Mouse (Mus musculus) MEL (cell line): ENCODE measurements around the gene Mesd. TPM values are rescaled to one million over a fixed set of nuclear protein-coding genes. Genes with fewer than 3 reads are reported as not detected.

Source experiments
- DNase-seq: peaks from one replicate; pipeline ENCODE4 v3.0.0; 2011; ENCODE audit warnings: low read depth, low spot score
- H3K27ac ChIP-seq: 2 replicates; pipeline ENCODE4 v1.5.1; 2012; ENCODE audit warnings: low read depth, mild to moderate bottlenecking, control low read depth, low read length, moderate library complexity; ENCODE audit not compliant: control insufficient read depth
- H3K27me3 ChIP-seq, 2 experiments: fragments of 150-350 bp in 1 of 2; sonication (generic) in 1 of 2; 2 replicates each; pipeline ENCODE4 v1.6.1; 2012; ENCODE audit warnings: low read length in 2 of 2, mild to moderate bottlenecking in 2 of 2, improper control_type of control experiment in 1 of 2, moderate library complexity in 1 of 2; ENCODE audit not compliant: insufficient read depth in 2 of 2, control insufficient read depth in 1 of 2
- H3K36me3 ChIP-seq, 2 experiments: 2 replicates each; pipeline ENCODE4 v1.6.1; 2012 to 2014; ENCODE audit warnings: low read length in 2 of 2, improper control_type of control experiment in 1 of 2, inconsistent platforms in 1 of 2, mild to moderate bottlenecking in 1 of 2; ENCODE audit not compliant: insufficient read depth in 2 of 2, control insufficient read depth in 1 of 2
- H3K4me1 ChIP-seq, 2 experiments: fragments of 150-350 bp in 1 of 2; sonication (generic) in 1 of 2; 2 replicates each; pipeline ENCODE4 v1.6.1; 2012; ENCODE audit warnings: low read length in 2 of 2, improper control_type of control experiment in 1 of 2, mild to moderate bottlenecking in 1 of 2; ENCODE audit not compliant: insufficient read depth in 2 of 2, control insufficient read depth in 1 of 2
- H3K4me3 ChIP-seq, 2 experiments: fragments of 150-350 bp in 1 of 2; sonication (generic) in 1 of 2; 2 replicates each; pipeline ENCODE4 v1.5.1; 2012; ENCODE audit warnings: low read depth in 2 of 2, low read length in 2 of 2, mild to moderate bottlenecking in 2 of 2, moderate library complexity in 2 of 2, control low read depth in 1 of 2, improper control_type of control experiment in 1 of 2; ENCODE audit not compliant: control insufficient read depth in 1 of 2, insufficient read depth in 1 of 2
- H3K79me2 ChIP-seq: 2 replicates; pipeline ENCODE4 v1.6.1; 2012; ENCODE audit warnings: mild to moderate bottlenecking, low read length, moderate library complexity; ENCODE audit not compliant: control insufficient read depth, poor library complexity, insufficient read depth
- H3K9ac ChIP-seq: 2 replicates; pipeline ENCODE4 v1.6.1; 2012; ENCODE audit warnings: low read depth, mild to moderate bottlenecking, control low read depth, low read length, moderate library complexity; ENCODE audit not compliant: control insufficient read depth, poor library complexity, severe bottlenecking
- H3K9me3 ChIP-seq: fragments of 150-350 bp; sonication (generic); replicated peaks from 2 replicates; pipeline ENCODE4 v1.6.1; 2012; ENCODE audit warnings: mild to moderate bottlenecking, low read length, improper control_type of control experiment, moderate library complexity; ENCODE audit not compliant: insufficient read depth
- ELF1 ChIP-seq: IDR thresholded peaks from 2 replicates; pipeline ENCODE4 v1.6.1; 2014; ENCODE audit warnings: low read depth, mild to moderate bottlenecking, inconsistent platforms, low read length, improper control_type of control experiment, moderate library complexity
- GATA1 ChIP-seq: IDR thresholded peaks from 2 replicates; pipeline ENCODE4 v1.6.1; 2011; ENCODE audit warnings: low read depth, low read length, improper control_type of control experiment
- MAFK ChIP-seq: IDR thresholded peaks from 2 replicates; pipeline ENCODE4 v1.6.1; 2011; ENCODE audit warnings: low read depth, mild to moderate bottlenecking, low read length, improper control_type of control experiment, borderline replicate concordance
- NRF1 ChIP-seq: IDR thresholded peaks from 2 replicates; pipeline ENCODE4 v1.6.1; 2014; ENCODE audit warnings: low read depth, mild to moderate bottlenecking, inconsistent platforms, low read length, improper control_type of control experiment, moderate library complexity; ENCODE audit not compliant: poor library complexity, insufficient read depth, severe bottlenecking
- SIN3A ChIP-seq: IDR thresholded peaks from 2 replicates; pipeline ENCODE4 v1.6.1; 2012; ENCODE audit warnings: low read length, improper control_type of control experiment, inconsistent platforms
- TAL1 ChIP-seq: IDR thresholded peaks from 2 replicates; pipeline ENCODE4 v1.6.1; 2012; ENCODE audit warnings: mild to moderate bottlenecking, inconsistent platforms, low read length, moderate library complexity, mixed read lengths
- USF1 ChIP-seq: IDR thresholded peaks from 2 replicates; pipeline ENCODE4 v1.6.1; 2014; ENCODE audit warnings: low read depth, mild to moderate bottlenecking, inconsistent platforms, low read length, improper control_type of control experiment, moderate library complexity
- USF2 ChIP-seq, 2 experiments: IDR thresholded peaks; 2 replicates each; pipeline ENCODE4 v1.6.1; 2011 to 2012; ENCODE audit warnings: improper control_type of control experiment in 2 of 2, low read length in 2 of 2, borderline replicate concordance in 1 of 2, inconsistent platforms in 1 of 2, low read depth in 1 of 2, mild to moderate bottlenecking in 1 of 2; ENCODE audit not compliant: insufficient read depth in 1 of 2
- polyA plus RNA-seq, 2 experiments: library from polyadenylated mRNA; stranded (reverse) in 1 of 2; unstranded in 1 of 2; fragments of >175 nt in 1 of 2; fragments of >200 nt in 1 of 2; gene quantifications; 2 replicates each; pipeline versions ENCODE4 v1.2.1 to v1.2.4; 2012; ENCODE audit warnings: low replicate concordance in 2 of 2, low read depth in 1 of 2; ENCODE audit not compliant: insufficient read length in 2 of 2, insufficient read depth in 1 of 2, missing spikeins in 1 of 2
- total RNA-seq: library from RNA; depleted of rRNA; stranded (reverse); fragments of 300-350 nt; gene quantifications from 2 replicates; pipeline ENCODE4 v1.2.3, GENCODE M21; 2012

Mesd gene
- total and polyA plus RNA-seq, 3 experiments: 64.5 to 135 (median 83.3) TPM

DNA sequence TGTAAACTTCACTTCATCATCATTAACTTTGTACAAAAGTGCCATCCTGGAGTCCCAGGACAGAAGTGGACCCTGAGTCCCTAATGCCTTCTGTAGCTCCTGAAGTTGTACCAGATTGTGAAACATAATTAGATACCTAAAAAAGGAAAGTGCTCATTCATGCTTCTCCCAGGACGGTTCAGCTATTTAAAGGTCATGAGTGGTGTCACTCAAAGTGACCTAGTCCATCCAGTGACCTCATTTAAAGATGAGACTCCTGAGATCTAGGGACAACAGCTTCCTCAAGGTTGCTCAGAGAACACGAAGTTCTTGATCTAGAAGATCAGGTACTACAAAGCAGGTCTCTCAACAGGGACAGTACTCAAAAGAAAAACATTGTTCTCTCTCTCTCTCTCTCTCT, 20.7 kb upstream of the Mesd start:
- Histone ChIP-seq H3K9me3 (no peaks in the 10 kb centered on the region), H3K27me3 (peaks cover 3 to 8% of the 10 kb centered on the region in 2 experiments; a peak in 3 of 4 replicates), H3K27ac (no peak overlapping the region), H3K4me1 (no peaks in the 10 kb centered on the region), H3K9ac (no peak overlapping the region), H3K36me3 (no peaks in the 10 kb centered on the region), H3K4me3 (no peak overlapping the region), H3K79me2 (no peaks in the 10 kb centered on the region)
- TF ChIP-seq NRF1: no peak
- no peak for DNase-seq

GRCm38 (mm10) chr7:83868200-83868599, 16.1 kb upstream of the Mesd start:
- Histone ChIP-seq H3K4me1 (no peaks in the 10 kb centered on the region), H3K9me3 (no peaks in the 10 kb centered on the region), H3K27ac (no peak overlapping the region), H3K9ac (no peak overlapping the region), H3K36me3 (no peaks in the 10 kb centered on the region), H3K27me3 (peaks cover 3 to 8% of the 10 kb centered on the region in 2 experiments; a peak in 3 of 4 replicates), H3K4me3 (no peak overlapping the region), H3K79me2 (no peaks in the 10 kb centered on the region)
- DNase-seq: no peak
- TF ChIP-seq USF2 (IDR thresholded peaks at IDR 0.05; ENCODE audit: borderline replicate concordance in 1 of 2, insufficient read depth in 1 of 2, low read depth in 1 of 2, low read length in 2 of 2): no peak

DNA sequence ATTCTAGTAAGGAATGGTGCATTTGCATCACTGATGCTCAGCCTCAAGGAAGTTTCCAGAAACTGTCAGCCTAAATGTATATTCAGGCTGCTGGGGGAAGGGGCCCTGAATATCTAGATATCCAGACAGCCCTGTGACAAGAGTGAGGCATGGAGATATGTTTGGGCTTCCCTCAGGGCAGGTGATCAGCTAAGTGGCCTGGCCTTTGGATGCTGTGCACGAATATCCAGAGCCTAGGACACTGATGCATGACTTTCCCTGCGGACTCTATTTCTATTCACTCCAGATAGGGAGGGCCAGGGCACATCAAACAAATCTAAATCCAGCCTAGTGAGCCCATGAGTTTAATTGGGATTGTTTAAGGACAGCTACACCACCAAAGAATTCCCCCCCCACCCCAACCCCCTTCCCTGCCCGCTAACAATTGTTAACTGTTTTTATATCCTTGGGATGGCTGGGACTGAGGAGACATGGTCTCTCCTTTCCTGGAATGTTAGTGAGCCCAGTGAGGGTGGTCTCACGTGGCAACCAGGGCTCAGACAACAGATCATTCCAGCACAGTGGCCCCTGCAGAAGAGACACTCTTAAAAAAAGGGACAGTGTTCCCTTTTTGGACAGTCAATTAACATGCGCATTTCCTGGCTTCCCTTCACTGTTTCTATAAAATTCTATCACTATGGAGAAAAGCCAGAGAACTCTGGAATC, 14.3 kb upstream of the Mesd start:
- no peak overlapping the region for H3K27ac ChIP-seq
- no peak for DNase-seq
- no peak overlapping the region for H3K4me3 ChIP-seq
- H3K9me3 ChIP-seq: no peaks in the 10 kb centered on the region
- no peak overlapping the region for H3K9ac ChIP-seq
- no peaks in the 10 kb centered on the region for H3K36me3 ChIP-seq
- TF ChIP-seq ELF1 (no peak), MAFK (no peak), USF1 (no peak), NRF1 (no peak), GATA1 (no peak), TAL1 (no peak), SIN3A (no peak)
- no peaks in the 10 kb centered on the region for H3K4me1 ChIP-seq
- no peaks in the 10 kb centered on the region for H3K79me2 ChIP-seq
- H3K27me3 ChIP-seq: peaks cover 0 to 3% of the 10 kb centered on the region in 2 experiments; a peak in 3 of 4 replicates
